Mouse (Mus musculus): Measurements from ENCODE around the gene Zcrb1. TPM values are rescaled to one million over a fixed set of nuclear protein-coding genes. Genes with fewer than 3 reads are reported as not detected.
"Not testable (repeated sequence)": the region's sequence is repeated elsewhere in the genome, so short reads cannot be mapped to it uniquely, and the experiment has no call there.

The Zcrb1 gene
- polyA plus RNA-seq, 1 experiment from 2014 or later: 127 TPM

DNA sequence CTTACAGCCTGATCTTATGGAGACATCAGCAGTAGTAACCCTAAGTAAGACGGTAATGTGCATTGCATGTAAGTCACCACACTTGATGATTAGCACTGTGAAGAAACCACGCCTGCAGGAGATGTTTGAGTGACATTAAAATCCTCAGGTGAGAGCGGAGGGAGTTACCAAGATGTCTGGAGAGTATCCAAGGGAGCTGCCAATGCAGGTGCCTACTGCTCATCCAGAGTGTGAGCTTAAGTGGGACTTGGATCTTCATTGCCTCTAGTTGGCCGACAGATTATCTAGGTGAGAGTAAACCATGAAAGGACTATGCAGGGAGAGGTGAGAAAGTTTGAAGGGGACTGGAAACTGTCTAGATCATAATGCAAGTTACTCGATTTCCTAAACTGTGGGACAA lies 8.4 kb upstream of the Zcrb1 start:
- Histone ChIP-seq H3K36me3 (peaks cover 10% of the 10 kb centered on the region; the same call in 1 of the 2 replicates), H3K27ac (replicated peaks) (no peak overlapping the region), H3K4me3 (replicated peaks) (no peak overlapping the region), H3K4me1 (0 out of 2 replicates have a peak, but pooled peaks cover 3% of the 10 kb centered on the region), H3K9me3 (replicated peaks) (no peaks in the 10 kb centered on the region), H3K4me2 (replicated peaks) (no peak overlapping the region), H3K9ac (no peak overlapping the region), H3K27me3 (no peaks in the 10 kb centered on the region)
- 85% methylated on average over 5 of the region's 5 CpGs for WGBS
- ATAC-seq (ENCODE audit: insufficient number of reproducible peaks, low FRiP score, low TSS enrichment, low read depth): no peak

- Histone ChIP-seq H3K36me3 (peaks cover 4% of the 10 kb centered on the region; the same call in 1 of the 2 replicates), H3K4me3 (replicated peaks) (no peak overlapping the region), H3K27ac (replicated peaks) (no peak overlapping the region), H3K4me1 (0 out of 2 replicates have a peak, but pooled peaks cover 4% of the 10 kb centered on the region), H3K9me3 (replicated peaks) (no peaks in the 10 kb centered on the region), H3K27me3 (no peaks in the 10 kb centered on the region), H3K4me2 (replicated peaks) (no peak overlapping the region), H3K9ac (no peak overlapping the region)
- 92% methylated on average over 7 of the region's 7 CpGs for WGBS
- ATAC-seq (ENCODE audit: insufficient number of reproducible peaks, low FRiP score, low TSS enrichment, low read depth): no peak
Observed at GRCm38 (mm10) chr15:93405446-93405986, 7.4 kb upstream of the Zcrb1 start.

DNA sequence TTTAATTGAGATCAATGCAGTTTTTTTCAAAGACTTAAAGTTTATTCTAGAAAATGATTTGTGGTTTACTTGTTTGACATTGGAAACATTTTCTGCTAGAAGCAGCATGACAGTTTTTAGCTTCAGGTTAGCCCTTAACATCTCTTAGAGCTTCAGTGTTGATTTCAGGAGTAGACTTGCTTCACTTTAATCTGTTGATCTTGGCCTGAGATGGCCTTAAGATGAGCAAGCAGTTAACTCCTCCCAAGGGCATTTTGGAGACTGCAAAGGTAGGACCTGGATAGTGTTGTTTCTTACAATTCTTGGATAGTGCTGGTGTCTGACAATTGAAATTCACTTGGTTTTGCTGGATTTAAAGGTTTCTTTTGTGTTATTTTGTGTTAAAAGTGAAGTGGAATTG lies 6.7 kb upstream of the Zcrb1 start:
- Histone ChIP-seq H3K9me3 (replicated peaks) (no peaks in the 10 kb centered on the region), H3K27ac (replicated peaks) (no peak overlapping the region), H3K36me3 (peaks cover 4% of the 10 kb centered on the region; the same call in 1 of the 2 replicates), H3K4me1 (peaks cover 6% of the 10 kb centered on the region), H3K4me3 (replicated peaks) (no peak overlapping the region), H3K9ac (no peak overlapping the region), H3K27me3 (no peaks in the 10 kb centered on the region), H3K4me2 (replicated peaks) (no peak overlapping the region)
- no peak for ATAC-seq (ENCODE audit: insufficient number of reproducible peaks, low FRiP score, low TSS enrichment, low read depth)

GRCm38 (mm10) chr15:93402730-93403129 lies 4.6 kb upstream of the Zcrb1 start:
- Histone ChIP-seq H3K27me3 (no peaks in the 10 kb centered on the region), H3K4me2 (replicated peaks) (no peak overlapping the region), H3K9me3 (replicated peaks) (no peaks in the 10 kb centered on the region), H3K4me3 (replicated peaks) (no peak overlapping the region), H3K36me3 (0 out of 2 replicates have a peak, but pooled peaks cover 4% of the 10 kb centered on the region), H3K9ac (no peak overlapping the region), H3K27ac (replicated peaks) (no peak overlapping the region), H3K4me1 (peaks cover 16% of the 10 kb centered on the region)
- 93% methylated on average over 2 of the region's 2 CpGs for WGBS
- ATAC-seq (ENCODE audit: insufficient number of reproducible peaks, low FRiP score, low TSS enrichment, low read depth): no peak

DNA sequence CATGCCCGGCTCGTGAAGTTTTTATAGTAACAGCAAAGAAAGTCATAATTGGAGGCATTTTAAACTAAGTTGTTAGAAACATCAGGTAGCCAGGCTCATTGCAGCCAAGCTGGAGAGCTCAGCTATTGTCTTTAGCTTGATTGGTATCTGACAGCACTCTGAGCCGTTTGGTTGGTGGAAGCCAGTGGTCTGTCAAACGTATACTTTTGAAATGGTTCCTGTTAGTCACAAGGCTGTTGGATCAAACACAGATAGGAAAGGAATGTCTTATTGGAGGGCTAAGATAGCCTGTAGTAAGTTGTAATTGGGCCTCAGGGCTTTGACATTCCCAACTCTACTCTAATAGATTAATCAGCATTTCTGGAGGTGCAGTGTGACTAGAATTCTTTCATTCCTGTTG lies 3.3 kb upstream of the Zcrb1 start:
- Histone ChIP-seq H3K27me3 (no peaks in the 10 kb centered on the region), H3K9ac (no peak overlapping the region), H3K4me3 (replicated peaks) (no peak overlapping the region), H3K4me2 (replicated peaks) (no peak overlapping the region), H3K27ac (replicated peaks) (no peak overlapping the region), H3K9me3 (replicated peaks) (no peaks in the 10 kb centered on the region), H3K36me3 (0 out of 2 replicates have a peak, but pooled peaks cover 2% of the 10 kb centered on the region), H3K4me1 (peaks cover 25% of the 10 kb centered on the region)
- ATAC-seq (ENCODE audit: insufficient number of reproducible peaks, low FRiP score, low TSS enrichment, low read depth): no peak
- WGBS: 70% methylated on average over 4 of the region's 4 CpGs

DNA sequence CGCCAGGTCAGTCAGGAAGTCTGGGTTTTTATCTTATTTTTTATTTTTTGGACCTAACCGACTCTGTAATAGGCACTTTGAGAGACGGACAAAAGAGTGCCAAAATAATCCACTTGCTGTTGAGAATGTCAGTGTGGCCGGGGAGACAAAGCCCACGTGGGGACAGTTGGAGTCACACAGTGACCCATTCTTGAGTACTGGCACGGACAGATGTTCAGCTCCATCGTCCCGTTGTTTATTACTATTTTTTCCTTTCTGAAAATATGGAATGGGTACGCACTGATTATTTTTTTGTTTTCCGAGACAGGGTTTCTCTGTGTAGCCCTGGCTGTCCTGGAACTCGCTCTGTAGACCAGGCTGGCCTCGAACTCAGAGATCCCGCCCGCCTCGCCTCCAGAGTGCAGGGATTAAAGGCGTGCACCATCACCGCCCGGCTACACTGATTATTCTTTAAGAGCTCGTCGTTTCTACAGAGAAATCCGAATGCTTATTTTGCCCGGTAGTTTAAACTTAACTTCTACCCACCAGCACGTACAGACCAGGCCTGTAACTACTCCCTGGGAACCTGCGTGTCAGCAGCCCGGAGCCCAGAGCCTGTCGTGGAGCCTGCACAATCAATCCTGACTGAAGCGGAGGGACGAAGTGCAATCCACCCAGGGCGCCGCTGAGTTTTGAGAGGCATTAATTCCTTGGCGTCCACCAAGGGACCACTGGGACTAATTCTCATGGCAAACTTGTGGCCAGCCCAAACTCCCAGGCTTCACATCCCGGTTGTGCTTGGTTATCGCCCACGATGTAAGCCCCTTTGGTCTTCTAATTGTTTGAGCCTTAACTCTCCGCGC lies 786 bp upstream of the Zcrb1 start:
- Histone ChIP-seq H3K4me3 (replicated peaks) (peak overlapping the region; percentile 92), H3K36me3 (peaks cover 10% of the 10 kb centered on the region), H3K27me3 (no peaks in the 10 kb centered on the region), H3K9ac (peak overlapping the region; percentile 75), H3K4me1 (peaks cover 26% of the 10 kb centered on the region), H3K9me3 (replicated peaks) (no peaks in the 10 kb centered on the region), H3K4me2 (replicated peaks) (peak overlapping the region; percentile 70), H3K27ac (replicated peaks) (peak overlapping the region; percentile 83)
- peak; percentile 35; the same call in 1 of the 2 replicates for ATAC-seq (ENCODE audit: insufficient number of reproducible peaks, low FRiP score, low TSS enrichment, low read depth)
- 1% methylated on average over 36 of the region's 36 CpGs for WGBS

GRCm38 (mm10) chr15:93397269-93397668 lies 865 bp downstream of the Zcrb1 start:
- peaks cover 26% of the 10 kb centered on the region for H3K4me1 ChIP-seq
- H3K4me2 ChIP-seq (replicated peaks): peak overlapping the region; percentile 70
- no peak for ATAC-seq (ENCODE audit: insufficient number of reproducible peaks, low FRiP score, low TSS enrichment, low read depth)
- H3K9me3 ChIP-seq (replicated peaks): no peaks in the 10 kb centered on the region
- H3K36me3 ChIP-seq: peaks cover 17% of the 10 kb centered on the region
- WGBS: 1% methylated on average over 11 of the region's 11 CpGs
- H3K27ac ChIP-seq (replicated peaks): no peak overlapping the region
- H3K9ac ChIP-seq: peak overlapping the region; percentile 75
- no peaks in the 10 kb centered on the region for H3K27me3 ChIP-seq
- peak overlapping the region; percentile 92 for H3K4me3 ChIP-seq (replicated peaks)

DNA sequence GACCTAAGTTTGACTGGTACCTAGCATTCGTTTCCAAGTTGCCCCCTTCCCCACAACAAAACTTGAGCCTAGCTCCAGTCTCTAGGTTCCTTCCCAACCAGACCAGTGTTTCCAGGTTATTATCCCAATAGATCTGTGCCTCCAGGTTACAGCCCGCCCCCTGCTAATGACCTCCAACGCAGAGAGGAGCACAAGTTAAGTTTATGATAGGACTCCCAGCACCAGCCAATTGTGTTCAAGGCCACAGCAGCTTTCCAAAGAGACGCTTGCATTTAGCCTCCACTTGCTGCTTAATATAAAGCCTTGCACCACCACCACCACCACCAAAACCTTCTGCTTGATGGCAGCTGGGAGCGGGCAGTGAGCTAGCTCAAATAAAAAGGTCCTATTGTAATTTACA lies 16.8 kb downstream of the Zcrb1 start:
- H3K27ac ChIP-seq (replicated peaks): no peak overlapping the region
- 67% methylated on average over 5 of the region's 5 CpGs for WGBS
- no peaks in the 10 kb centered on the region for H3K4me1 ChIP-seq
- H3K9ac ChIP-seq: no peak overlapping the region
- no peak overlapping the region for H3K4me3 ChIP-seq (replicated peaks)
- no peak for ATAC-seq (ENCODE audit: insufficient number of reproducible peaks, low FRiP score, low TSS enrichment, low read depth)
- no peak overlapping the region for H3K4me2 ChIP-seq (replicated peaks)
- peaks cover 21% of the 10 kb centered on the region for H3K36me3 ChIP-seq
- no peaks in the 10 kb centered on the region for H3K27me3 ChIP-seq
- H3K9me3 ChIP-seq (replicated peaks): no peaks in the 10 kb centered on the region

GRCm38 (mm10) chr15:93379177-93379576 lies 19.0 kb downstream of the Zcrb1 start:
- H3K27me3 ChIP-seq: no peaks in the 10 kb centered on the region
- WGBS: 78% methylated on average over 3 of the region's 3 CpGs
- H3K4me3 ChIP-seq (replicated peaks): no peak overlapping the region
- no peak overlapping the region for H3K4me2 ChIP-seq (replicated peaks)
- no peaks in the 10 kb centered on the region for H3K4me1 ChIP-seq
- no peak overlapping the region for H3K9ac ChIP-seq
- 0 out of 2 replicates have a peak, but pooled peaks cover 5% of the 10 kb centered on the region for H3K36me3 ChIP-seq
- ATAC-seq (ENCODE audit: insufficient number of reproducible peaks, low FRiP score, low TSS enrichment, low read depth): no peak
- no peak overlapping the region for H3K27ac ChIP-seq (replicated peaks)
- no peaks in the 10 kb centered on the region for H3K9me3 ChIP-seq (replicated peaks)

DNA sequence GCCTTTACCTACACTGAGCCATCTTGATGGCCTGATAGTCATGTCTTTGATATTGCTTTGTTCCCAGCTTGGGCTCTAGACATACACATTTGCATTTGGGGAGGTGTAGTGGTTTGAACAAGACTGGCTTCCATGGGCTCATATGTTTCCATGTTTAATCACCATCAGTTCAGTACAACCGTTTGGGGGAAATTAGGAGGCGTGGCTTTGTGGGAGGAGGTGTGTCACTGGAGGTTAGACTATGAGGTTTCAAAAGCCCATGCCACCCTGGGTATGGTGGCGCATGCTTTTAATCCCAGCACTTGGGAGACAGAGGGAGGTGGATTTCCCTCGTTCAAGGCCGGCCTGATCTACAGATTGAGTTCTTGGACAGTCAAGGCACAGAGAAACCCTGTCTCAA lies 22.4 kb downstream of the Zcrb1 start:
- H3K36me3 ChIP-seq: no peaks in the 10 kb centered on the region
- H3K9me3 ChIP-seq (replicated peaks): no peaks in the 10 kb centered on the region
- ATAC-seq (ENCODE audit: insufficient number of reproducible peaks, low FRiP score, low TSS enrichment, low read depth): no peak
- no peak overlapping the region for H3K4me2 ChIP-seq (replicated peaks)
- no peaks in the 10 kb centered on the region for H3K4me1 ChIP-seq
- H3K9ac ChIP-seq: no peak overlapping the region
- no peak overlapping the region for H3K4me3 ChIP-seq (replicated peaks)
- WGBS: 85% methylated on average over 5 of the region's 5 CpGs
- no peak overlapping the region for H3K27ac ChIP-seq (replicated peaks)
- no peaks in the 10 kb centered on the region for H3K27me3 ChIP-seq

GRCm38 (mm10) chr15:93372525-93373119 lies 25.5 kb downstream of the Zcrb1 start:
- not testable (repeated sequence) for H3K36me3 ChIP-seq

More at GRCm38 (mm10) chr15:93372525-93373119, 25.5 kb downstream of the Zcrb1 start:
- H3K9me3 ChIP-seq (replicated peaks); H3K4me1 ChIP-seq; H3K4me2 ChIP-seq (replicated peaks); H3K9ac ChIP-seq; ATAC-seq (ENCODE audit: insufficient number of reproducible peaks, low FRiP score, low TSS enrichment, low read depth); H3K4me3 ChIP-seq (replicated peaks); H3K27me3 ChIP-seq; H3K27ac ChIP-seq (replicated peaks): not testable (repeated sequence)

All from embryonic facial prominence, embryonic 15.5 days (tissue).